Mouse (Mus musculus) liver, embryonic 14.5 days (tissue): ENCODE results near the gene Id2.

Experiments
- CTCF ChIP-seq: IDR thresholded peaks from 2 replicates; pipeline ENCODE4 v1.5.1; 2016; ENCODE audit warnings: antibody characterized with exemption, low read depth, control low read depth
- EP300 ChIP-seq: IDR thresholded peaks from 2 replicates; pipeline ENCODE4 v1.6.1; 2016; ENCODE audit warnings: antibody characterized with exemption, low read depth

- TF ChIP-seq CTCF (no peak), EP300 (no peak)
These were observed 294 bp downstream of the Id2 start for GRCm38 (mm10) chr12:25096640-25097051.
